Mouse (Mus musculus): ENCODE measurements around the gene Ubb. TPM values are rescaled to one million over a fixed set of nuclear protein-coding genes. Genes with fewer than 3 reads are reported as not detected.
"Not testable (repeated sequence)": the region's sequence is repeated elsewhere in the genome, so short reads cannot be mapped to it uniquely, and the experiment has no call there.

Gene Ubb
- total RNA-seq (2022) = 1,000 to 10,000 TPM; 1,746 to 1,909 (median 1,854) TPM

GRCm38 (mm10) chr11:62550727-62551225 is at the start of gene Ubb:
TSS of gene Ubb (plus strand) at chr11:62551171.
- DNase-seq (ENCODE audit: low spot score in 2 of 2) = peak; percentile 99 to 100

GRCm38 (mm10) chr11:62507683-62508082 is 43.3 kb upstream of the Ubb start:
- no peak for DNase-seq (ENCODE audit: low spot score in 2 of 2)

DNA sequence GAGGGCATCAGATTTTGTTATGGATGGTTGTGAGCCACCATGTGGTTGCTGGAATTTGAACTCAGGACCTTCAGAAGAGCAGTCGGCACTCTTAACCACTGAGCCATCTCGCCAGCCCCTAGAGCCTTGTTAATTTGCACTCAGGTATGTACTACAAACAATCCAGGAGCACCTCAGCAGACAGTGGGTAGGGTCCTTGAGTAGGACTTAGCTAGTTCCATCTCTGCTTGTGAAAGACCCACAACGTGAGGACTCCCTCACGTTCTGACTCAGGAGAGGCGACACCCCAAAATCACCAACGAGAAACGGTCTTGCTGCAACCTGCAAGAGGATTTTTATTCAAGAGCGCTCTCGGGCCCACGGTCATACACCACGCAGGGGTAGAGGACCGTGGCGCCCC is 42.6 kb upstream of the Ubb start:
- not testable (repeated sequence) for DNase-seq (ENCODE audit: low spot score in 2 of 2)

DNA sequence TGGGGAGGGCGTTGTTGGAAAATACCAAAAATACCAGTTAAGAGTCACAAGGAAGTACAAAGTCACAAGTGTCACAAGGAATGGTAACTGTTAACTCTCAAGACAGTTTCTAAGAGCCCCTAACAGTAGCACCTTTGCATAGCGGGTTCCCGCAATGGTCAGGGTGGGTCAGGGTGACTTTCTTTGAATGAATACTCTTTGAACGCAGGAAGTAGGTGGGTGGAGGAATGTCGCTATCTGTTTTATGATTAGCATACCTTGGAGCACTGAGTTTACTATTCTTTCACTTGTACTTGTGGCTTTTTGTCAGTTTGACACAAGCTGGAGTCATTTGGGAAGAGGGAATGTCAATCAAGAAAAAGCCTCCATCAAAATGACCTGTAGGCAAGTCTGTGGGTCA is 42.2 kb upstream of the Ubb start:
- not testable (repeated sequence) for DNase-seq (ENCODE audit: low spot score in 2 of 2)

GRCm38 (mm10) chr11:62509571-62509970 is 41.4 kb upstream of the Ubb start:
- DNase-seq (ENCODE audit: low spot score in 2 of 2) = no peak

DNA sequence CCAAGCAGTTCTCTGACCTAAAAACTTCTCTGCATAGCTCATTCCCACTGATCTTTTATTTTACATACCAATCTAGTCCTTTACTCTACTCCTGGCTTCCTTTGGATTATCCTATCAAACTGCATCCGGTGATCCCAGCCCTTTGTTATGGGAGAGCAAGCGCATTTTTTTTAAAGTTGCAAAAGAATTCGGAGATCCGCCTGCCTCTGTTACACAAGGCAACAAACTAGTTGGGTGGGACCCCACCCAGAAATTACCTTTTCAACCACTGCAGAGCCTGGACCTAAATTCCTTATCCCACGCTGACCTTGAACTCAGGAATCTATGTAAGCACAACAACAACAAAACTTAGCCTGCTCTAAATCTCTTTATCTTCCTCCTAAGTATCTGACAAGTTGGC is 40.0 kb upstream of the Ubb start:
- no peak for DNase-seq (ENCODE audit: low spot score in 2 of 2)

- DNase-seq (ENCODE audit: low spot score in 2 of 2) = no peak
Observed at GRCm38 (mm10) chr11:62511444-62512202, 39.3 kb upstream of the Ubb start.

DNA sequence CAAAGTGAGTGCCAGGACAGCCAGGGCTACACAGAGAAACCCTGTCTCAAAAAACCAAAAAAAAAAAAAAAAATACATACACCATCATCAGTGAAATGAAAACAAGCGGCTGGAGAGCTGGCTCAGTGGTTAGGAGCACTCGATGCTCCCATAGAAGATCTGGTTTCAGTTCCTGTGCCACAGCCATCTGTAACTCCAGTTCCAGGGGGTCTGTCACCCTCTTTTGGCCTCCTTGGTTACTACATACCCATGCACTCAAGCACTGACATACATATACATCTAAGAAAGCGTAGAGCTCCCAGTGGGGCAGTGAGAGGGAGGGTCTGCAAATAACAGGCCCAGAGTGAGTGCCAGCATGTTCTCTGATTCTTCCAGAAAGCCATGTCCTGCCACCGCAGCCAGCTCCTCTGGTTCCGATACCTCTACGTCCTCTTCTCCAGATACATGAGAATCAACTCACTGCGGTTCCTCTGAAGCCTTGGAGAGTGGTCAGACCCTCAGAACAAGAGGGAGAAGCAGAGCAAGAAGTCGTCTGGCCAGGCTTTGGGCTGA is 38.4 kb upstream of the Ubb start:
- no peak for DNase-seq (ENCODE audit: low spot score in 2 of 2)

DNA sequence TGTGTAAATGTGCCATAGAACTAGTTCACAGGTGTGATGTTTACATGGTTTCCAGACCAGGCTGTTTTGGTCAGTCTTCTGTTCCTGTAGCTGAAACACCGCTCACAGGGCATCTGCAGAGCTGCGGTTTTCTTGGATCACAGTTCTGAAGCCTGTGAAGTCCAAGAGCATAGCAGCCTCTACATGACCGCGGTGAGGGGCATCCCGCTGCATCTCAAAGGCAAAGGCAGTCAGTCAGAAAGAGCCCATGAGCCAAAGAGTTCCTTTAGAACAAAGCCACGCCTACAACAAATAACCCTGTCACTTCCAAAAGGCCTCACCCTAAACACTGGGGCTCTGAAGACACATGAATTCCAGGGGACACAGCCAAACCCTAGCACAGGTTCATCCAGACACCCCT is 37.7 kb upstream of the Ubb start:
- no peak for DNase-seq (ENCODE audit: low spot score in 2 of 2)

DNA sequence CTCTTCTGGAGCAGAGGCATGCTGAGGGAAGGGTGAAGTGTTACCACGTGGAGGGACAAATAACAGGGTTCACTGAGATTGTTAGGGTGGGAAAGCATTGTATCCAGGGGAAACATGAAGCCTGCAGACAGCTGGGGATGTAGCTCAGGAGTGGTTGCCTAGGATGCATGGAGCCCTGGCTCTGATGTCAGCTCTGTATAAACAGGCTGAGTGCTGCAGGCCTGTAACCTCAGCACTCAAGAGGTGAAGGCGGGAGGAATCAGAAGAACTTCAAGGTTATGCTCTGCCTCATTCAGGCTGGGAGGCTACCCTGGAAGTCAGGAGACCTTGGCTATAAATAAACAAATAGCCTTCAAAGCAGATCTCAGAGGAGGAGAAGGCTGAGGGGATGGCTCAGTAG is 32.0 kb upstream of the Ubb start:
- DNase-seq (ENCODE audit: low spot score in 2 of 2) = no peak

DNA sequence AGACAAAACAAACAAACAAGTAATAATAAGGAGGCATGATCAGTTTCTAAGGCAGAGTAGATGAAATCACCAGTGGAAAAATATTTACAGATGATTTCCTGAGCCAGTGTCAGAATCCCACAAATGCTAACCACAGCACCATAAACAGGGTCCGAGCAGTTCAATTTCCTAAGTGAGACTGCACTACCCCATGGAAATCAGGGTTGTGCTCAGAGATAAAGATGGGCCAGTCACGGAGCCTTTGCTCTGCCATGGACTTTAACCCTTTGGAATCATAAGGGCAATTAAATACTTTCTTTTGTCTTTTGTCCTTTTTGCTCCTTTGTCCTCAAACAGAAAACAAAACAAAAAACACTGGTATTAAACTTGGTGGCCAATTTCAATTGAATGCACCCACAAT is 28.7 kb upstream of the Ubb start:
- no peak for DNase-seq (ENCODE audit: low spot score in 2 of 2)

DNA sequence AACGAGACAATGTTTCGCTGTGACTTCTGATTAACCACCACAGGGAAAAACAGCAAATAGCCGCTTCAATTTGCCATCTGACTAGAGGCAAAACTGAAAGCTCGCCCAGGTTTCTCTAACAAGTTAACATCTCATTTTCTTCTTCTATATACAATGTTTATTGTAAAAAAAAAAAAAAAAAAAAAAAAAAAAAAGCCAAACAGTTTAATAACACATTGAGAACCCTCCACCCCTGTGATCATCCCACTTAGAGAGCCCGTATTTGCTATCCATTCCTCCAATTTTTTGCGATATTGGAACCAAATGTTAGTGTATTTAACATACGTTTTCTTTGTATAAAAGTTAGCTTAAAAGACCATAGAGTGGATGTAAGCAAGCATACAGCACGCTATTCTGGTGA is 13.9 kb upstream of the Ubb start:
- no peak for DNase-seq (ENCODE audit: low spot score in 2 of 2)

GRCm38 (mm10) chr11:62537590-62537989 is 13.4 kb upstream of the Ubb start:
- no peak for DNase-seq (ENCODE audit: low spot score in 2 of 2)

DNA sequence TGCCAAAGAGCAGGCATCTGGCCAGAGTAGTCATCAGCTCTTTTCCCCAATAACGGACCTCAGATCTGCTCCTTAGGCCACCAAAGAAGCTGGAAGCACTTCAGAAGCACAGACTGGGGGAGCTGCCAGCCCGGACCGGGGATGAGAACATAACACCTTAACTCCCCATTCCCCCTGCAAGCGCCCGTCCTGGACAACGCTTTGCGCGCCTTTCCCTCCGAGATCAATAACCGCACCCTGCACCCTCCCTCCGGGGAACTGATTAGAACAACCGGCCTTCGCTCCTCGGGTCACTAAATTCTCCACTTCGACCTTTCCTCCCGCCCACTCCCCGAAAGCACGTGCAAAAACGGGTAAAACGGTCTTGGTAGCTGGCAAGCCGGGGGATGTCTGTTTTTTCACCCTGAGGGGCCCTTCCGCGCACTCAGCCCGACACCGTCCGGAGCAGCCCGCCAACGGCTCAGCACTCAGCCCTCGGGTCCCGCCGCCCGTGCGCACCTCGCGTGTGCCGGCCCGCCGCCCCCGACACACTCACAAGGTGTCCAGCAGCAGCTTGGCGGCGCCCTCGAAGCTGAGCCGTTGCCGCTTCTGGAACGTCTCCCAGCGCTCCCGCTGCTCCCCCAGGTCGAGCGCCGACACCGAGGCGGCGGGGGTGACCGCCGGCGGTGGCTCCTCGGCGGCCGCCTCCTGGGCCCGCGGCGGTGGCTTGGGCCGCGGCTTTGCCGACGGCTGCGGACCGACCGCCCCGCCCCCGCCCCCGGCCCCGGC is 12.5 kb upstream of the Ubb start:
- peak in 1 of 2 experiments; percentile 27 for DNase-seq (ENCODE audit: low spot score in 2 of 2)

DNA sequence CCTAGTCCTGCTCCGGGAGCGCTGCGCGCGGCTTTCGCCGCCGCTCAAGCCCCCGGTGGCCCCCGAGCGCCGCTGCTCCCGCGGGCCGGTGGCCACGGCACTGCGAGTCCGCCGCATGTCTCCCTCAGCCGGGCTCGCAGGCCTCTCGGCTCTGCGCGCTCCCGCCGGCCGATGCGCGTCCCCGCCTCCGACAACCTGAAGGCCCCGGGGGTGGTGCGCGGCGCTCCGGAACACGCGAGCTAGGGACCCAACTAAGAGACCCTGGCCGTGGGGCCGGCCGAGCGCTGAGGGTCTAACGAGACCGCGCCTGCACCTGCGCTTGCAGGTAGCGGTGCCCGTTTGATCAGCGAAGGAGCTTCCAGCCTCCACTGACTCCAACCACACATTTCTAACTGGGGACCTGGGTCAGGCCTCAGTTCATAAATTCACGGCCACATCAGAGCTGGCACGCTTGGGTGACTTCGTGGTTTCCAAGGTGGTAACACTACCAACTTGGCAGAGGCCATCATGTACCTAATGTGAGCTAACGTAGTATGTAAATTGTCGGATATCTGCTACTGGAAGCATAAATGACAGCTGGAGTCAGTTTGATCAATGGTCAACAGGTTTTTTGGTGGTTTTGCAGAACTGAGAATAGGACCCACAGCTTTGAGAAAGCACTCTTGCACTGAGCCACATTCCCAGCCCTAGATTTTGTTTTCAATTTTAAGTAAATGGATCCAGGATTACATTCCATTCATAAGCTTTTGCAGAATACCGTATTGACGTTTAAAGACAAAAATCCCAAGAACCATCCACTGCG is 11.7 kb upstream of the Ubb start, which contains the start of gene Cenpv:
TSS of gene Cenpv (minus strand) at position 173 of the 802 bp plus-strand sequence.
- peak in 1 of 2 experiments; percentile 64 for DNase-seq (ENCODE audit: low spot score in 2 of 2)

DNA sequence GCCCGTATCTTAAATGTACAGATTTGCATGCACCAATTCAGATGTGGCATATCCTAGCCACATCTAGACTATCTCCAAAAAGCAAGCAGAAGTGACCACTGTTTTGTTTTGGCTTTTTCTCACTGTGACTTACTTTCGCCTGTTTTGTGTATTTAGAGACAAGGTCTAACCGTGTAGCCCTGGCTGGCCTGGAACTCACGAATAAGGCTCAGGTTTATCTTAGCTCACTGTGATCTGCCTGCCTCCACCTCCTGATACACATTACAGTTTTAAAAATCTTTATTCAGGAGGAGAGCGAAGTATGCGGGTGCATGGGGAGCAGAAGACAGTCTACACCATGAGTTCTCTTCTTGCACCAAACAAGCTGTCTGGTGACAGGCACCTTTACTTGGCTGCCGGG is 10.8 kb upstream of the Ubb start:
- no peak for DNase-seq (ENCODE audit: low spot score in 2 of 2)

DNA sequence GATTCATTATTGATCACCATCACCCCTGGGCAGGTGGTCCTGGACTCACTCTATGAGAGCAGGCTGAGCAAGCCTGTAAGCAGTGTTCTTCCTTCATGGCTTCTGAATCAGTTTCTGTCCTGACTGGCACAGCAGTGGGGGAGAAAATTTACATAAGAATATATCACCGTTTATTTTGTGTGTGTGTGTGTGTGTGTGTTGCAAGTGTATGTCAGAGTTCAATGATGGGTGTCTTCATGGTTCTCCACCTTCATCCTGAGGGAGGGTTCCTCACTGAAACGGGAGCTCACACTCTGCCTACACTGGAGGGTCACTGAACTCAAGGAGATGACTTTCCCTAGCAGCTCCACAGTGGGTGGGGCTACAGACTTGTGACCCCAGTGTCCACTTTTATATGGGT is 10.0 kb upstream of the Ubb start:
- no peak for DNase-seq (ENCODE audit: low spot score in 2 of 2)

DNA sequence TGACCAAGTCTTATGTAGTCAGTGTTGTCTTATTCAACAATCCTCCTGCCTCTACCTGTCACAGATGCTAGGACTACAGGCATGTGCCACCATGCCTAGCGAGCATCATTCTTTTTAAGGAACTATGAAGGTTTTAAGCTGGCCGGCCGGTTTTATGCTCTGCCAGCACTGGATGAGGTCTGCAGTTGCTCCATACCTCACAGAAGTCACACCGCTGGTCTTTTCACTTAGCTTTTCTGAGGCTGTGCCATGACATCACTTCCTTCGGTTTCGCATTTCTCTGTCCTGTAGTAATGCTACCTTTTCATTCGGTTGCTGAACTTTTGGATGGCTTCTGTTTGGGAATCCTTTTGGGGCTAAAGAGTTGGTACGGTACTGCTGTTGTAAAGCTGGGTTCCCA is 9.4 kb upstream of the Ubb start:
- DNase-seq (ENCODE audit: low spot score in 2 of 2) = no peak

DNA sequence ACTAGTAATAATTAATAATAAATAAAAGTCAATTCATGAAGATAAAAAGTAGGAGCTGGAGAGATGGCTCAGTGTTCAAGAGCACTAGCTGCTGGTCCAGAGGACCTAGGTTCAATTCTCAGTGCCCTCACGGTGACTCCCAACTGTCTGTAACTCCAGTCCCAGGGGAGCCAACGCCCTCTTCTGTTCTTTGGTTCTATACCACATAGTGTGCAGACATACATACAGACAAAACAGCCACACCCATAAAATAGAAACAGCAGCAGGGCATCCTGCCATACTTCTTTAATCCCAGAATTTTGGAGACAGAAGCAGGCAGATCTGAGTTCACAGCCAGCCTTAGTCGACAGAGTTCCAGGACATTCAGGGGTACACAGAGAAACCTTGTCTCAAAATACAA is 7.0 kb upstream of the Ubb start:
- DNase-seq (ENCODE audit: low spot score in 2 of 2) = no peak

- DNase-seq (ENCODE audit: low spot score in 2 of 2) = peak; percentile 39 to 43
Observed at GRCm38 (mm10) chr11:62549782-62550181, 1.2 kb upstream of the Ubb start.

- peak; percentile 42 to 51 for DNase-seq (ENCODE audit: low spot score in 2 of 2)
Observed at GRCm38 (mm10) chr11:62550227-62550685, 715 bp upstream of the Ubb start.

Measured in layer of hippocampus, adult 8-10 months (tissue).